Mouse (Mus musculus) stomach, postnatal 0 days (tissue): ENCODE data around the gene Rhbdd1. TPM values are rescaled to one million over a fixed set of nuclear protein-coding genes. Genes with fewer than 3 reads are reported as not detected.

Experiments
- ATAC-seq: fragments of 200-750 bp; cut with Nextera tagmentation; 2 replicates; pipeline ENCODE4 v1.8.0; 2017; ENCODE audit not compliant: low FRiP score, low TSS enrichment
- DNase-seq: peaks from one replicate; pipeline ENCODE4 v3.0.0-alpha.2; 2016; ENCODE audit warnings: low spot score
- H3K27ac ChIP-seq: fragments of 300-500 bp; sonication (generic); replicated peaks from 2 replicates; pipeline ENCODE4 v1.5.1; 2014; ENCODE audit warnings: mild to moderate bottlenecking, control low read depth
- H3K27me3 ChIP-seq: fragments of 300-500 bp; sonication (generic); 2 replicates; pipeline ENCODE4 v1.6.1; 2014; ENCODE audit warnings: low read length; ENCODE audit not compliant: control insufficient read depth, insufficient read depth
- H3K36me3 ChIP-seq: fragments of 300-500 bp; sonication (generic); 2 replicates; pipeline ENCODE4 v1.6.1; 2014; ENCODE audit warnings: low read length, mixed read lengths; ENCODE audit not compliant: control insufficient read depth, insufficient read depth
- H3K4me1 ChIP-seq: fragments of 300-500 bp; sonication (generic); replicated peaks from 2 replicates; pipeline ENCODE4 v1.6.1; 2014; ENCODE audit warnings: antibody characterized with exemption; ENCODE audit not compliant: control insufficient read depth, insufficient read depth
- H3K4me2 ChIP-seq: fragments of 300-500 bp; sonication (generic); replicated peaks from 2 replicates; pipeline ENCODE4 v1.6.1; 2014; ENCODE audit warnings: low read depth, mild to moderate bottlenecking, control low read depth, moderate library complexity
- H3K4me3 ChIP-seq: fragments of 300-500 bp; sonication (generic); 2 replicates; pipeline ENCODE4 v1.5.1; 2014; ENCODE audit warnings: low read depth, low read length, control low read depth
- H3K9ac ChIP-seq: fragments of 300-500 bp; sonication (generic); 2 replicates; pipeline ENCODE4 v1.6.1; 2014; ENCODE audit warnings: mild to moderate bottlenecking, low read length, control low read depth, mixed read lengths
- H3K9me3 ChIP-seq: fragments of 300-500 bp; sonication (generic); 2 replicates; pipeline ENCODE4 v1.6.1; 2016; ENCODE audit warnings: low read length; ENCODE audit not compliant: control insufficient read depth
- CTCF ChIP-seq: IDR thresholded peaks from 2 replicates; pipeline ENCODE4 v1.5.1; 2016; ENCODE audit warnings: antibody characterized with exemption, low read depth, mild to moderate bottlenecking, moderate library complexity
- EP300 ChIP-seq: optimal IDR thresholded peaks from 2 replicates; pipeline ENCODE3; 2016; ENCODE audit warnings: antibody characterized with exemption
- WGBS: fragments of 180-500 bp; shearing (Covaris S2); extraction: QIAGEN DNeasy Blood & Tissue Kit; methylation state at CpG from one replicate; pipeline ENCODE4 v1.1.7; 2014; 5-methylcytosine and 5-hydroxymethylcytosine counted together
- polyA plus RNA-seq: library from polyadenylated mRNA; unstranded; fragments of >200 nt; fragmentation: Nextera tagmentation; extraction: Ambion mirVana; gene quantifications from 2 replicates; pipeline ENCODE4 v1.2.1, GENCODE M21; 2015

Rhbdd1 gene
- polyA plus RNA-seq, 1 experiment from 2014 or later = 7.5 TPM

DNA sequence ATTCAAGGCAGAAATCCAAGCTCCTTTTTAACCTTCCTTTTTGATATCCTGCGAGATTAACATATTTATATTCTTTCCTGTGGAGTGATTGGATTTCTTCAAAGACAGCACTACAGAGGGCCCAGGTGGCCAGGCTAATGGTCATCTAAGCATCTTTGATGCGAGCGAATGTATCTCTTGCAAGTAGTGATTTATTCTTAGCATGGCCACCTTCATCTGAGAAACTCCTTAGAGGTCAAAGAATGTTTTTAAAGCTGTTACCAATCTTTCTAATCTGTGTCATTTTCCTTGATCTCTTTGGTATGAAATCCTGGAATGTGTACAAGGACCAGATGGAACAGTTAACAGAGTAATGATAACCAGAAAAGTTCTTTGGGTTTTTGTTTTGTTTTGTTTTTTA, 59.2 kb downstream of the Rhbdd1 start:
- H3K4me3 ChIP-seq = no peak overlapping the region
- DNase-seq = no peak
- no peak for ATAC-seq
- TF ChIP-seq CTCF (no peak), EP300 (no peak)
- WGBS = 52% methylated on average over 3 of the region's 3 CpGs
- H3K27ac ChIP-seq = no peak overlapping the region
- no peak overlapping the region for H3K9ac ChIP-seq
- no peak overlapping the region for H3K4me2 ChIP-seq
- H3K9me3 ChIP-seq = no peaks in the 10 kb centered on the region
- H3K4me1 ChIP-seq = no peaks in the 10 kb centered on the region
- no peaks in the 10 kb centered on the region for H3K27me3 ChIP-seq
- no peaks in the 10 kb centered on the region; the same call in 1 of the 2 replicates for H3K36me3 ChIP-seq

DNA sequence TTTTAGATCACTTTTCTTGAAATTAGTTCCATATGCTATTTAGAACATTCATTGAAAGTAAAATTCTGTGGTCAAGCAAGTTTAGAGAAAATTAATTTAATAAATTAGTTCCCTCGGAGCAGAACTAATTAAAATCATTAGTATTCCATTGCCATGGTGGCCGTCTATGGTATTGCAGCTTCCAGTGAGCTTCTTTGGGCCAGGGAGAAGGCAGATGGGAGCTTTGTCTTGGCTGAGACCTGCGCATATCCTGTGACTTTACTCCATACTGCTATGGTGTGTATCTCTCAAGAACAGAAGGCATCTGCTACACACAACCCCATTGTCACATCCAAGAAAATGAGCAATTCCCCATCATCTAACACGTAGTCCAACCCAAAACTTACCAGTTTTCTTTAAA, 65.7 kb downstream of the Rhbdd1 start:
- WGBS = 78% methylated on average over 4 of the region's 4 CpGs

DNA sequence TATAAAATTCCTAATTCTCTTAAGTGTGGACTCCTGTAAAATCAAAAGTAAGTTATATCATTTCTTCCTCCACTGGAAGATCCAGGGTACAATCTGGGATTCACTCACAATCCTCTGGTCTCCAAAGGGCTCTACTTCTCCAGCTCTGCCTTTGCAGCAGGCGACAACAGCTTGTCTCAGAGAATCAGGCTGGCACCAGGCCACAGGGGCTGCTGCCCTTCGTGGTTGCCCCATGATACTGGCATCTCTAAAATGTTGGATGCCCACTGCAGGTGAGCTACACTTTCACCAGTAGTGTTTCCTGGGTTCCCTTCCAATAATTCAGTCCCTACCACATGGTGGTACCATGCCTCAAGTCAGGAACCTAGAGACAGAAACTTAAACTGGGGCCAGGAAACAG, 67.9 kb downstream of the Rhbdd1 start:
- Histone ChIP-seq H3K36me3 (no peaks in the 10 kb centered on the region), H3K27ac (no peak overlapping the region), H3K9me3 (no peaks in the 10 kb centered on the region), H3K4me2 (no peak overlapping the region), H3K27me3 (no peaks in the 10 kb centered on the region), H3K9ac (no peak overlapping the region), H3K4me1 (peaks cover 3% of the 10 kb centered on the region; the same call in 1 of the 2 replicates), H3K4me3 (no peak overlapping the region)
- ATAC-seq (no peak), DNase-seq (no peak)
- WGBS = 87% methylated on average over 2 of the region's 2 CpGs
- TF ChIP-seq CTCF (no peak), EP300 (no peak)

More for the DNA sequence above, 65.7 kb downstream of the Rhbdd1 start:
- H3K4me3 ChIP-seq = no peak overlapping the region
- H3K36me3 ChIP-seq = no peaks in the 10 kb centered on the region; the same call in 1 of the 2 replicates
- H3K4me1 ChIP-seq = peaks cover 3% of the 10 kb centered on the region; the same call in 1 of the 2 replicates
- no peak overlapping the region for H3K27ac ChIP-seq
- H3K4me2 ChIP-seq = no peak overlapping the region
- DNase-seq (no peak), ATAC-seq (no peak)
- H3K9ac ChIP-seq = no peak overlapping the region
- TF ChIP-seq CTCF = peak; percentile 45
- TF ChIP-seq EP300 = no peak
- H3K27me3 ChIP-seq = no peaks in the 10 kb centered on the region
- H3K9me3 ChIP-seq = no peaks in the 10 kb centered on the region

DNA sequence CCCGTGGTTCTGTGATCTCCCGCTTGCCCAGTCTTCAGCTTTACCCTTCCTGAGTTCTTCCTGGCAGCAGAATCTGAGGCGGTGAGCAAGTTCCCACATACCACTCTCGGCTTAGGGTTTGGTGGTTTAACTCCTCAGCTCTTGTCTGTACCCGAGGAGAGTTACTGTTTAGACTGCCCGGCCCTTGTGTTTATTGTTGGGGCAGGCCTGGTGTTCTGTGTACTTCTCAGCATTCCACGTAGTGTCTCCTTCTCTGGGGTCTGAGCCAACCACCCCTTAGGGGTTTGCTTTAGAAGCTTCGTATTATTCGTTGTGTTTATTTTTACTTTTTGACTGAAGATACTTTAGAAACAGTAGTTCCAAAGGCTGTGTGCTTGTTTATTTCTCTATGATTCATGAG, 68.8 kb downstream of the Rhbdd1 start:
- Histone ChIP-seq H3K4me2 (no peak overlapping the region), H3K4me1 (peaks cover 3% of the 10 kb centered on the region; the same call in 1 of the 2 replicates), H3K27ac (peak overlapping the region; percentile 59), H3K9me3 (no peaks in the 10 kb centered on the region), H3K4me3 (no peak overlapping the region), H3K9ac (no peak overlapping the region), H3K27me3 (no peaks in the 10 kb centered on the region), H3K36me3 (no peaks in the 10 kb centered on the region)
- WGBS = 21% methylated on average over 9 of the region's 9 CpGs
- TF ChIP-seq EP300 (no peak), CTCF (no peak)
- ATAC-seq = no peak
- DNase-seq = no peak

DNA sequence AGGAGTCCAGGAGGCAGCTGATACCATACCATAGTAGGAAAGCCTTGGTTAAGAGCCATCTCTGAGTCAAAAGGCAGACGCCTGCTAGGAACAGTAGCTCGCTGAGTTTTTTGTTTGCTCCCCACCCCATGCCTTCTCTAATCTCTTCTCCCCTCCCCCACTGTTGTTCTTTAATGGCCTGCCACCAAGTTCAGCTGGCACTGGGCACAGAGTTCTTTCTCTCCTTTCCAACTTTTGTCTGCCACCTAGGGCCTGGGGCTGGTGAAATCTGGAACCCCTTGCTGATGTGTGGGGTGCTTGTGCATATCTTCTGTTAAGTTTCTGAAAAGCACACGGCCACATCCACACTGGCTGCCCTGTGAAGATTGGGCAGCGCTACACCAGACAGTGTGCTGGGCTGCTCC, 69.6 kb downstream of the Rhbdd1 start:
- Histone ChIP-seq H3K27ac (peak overlapping the region; percentile 58), H3K9ac (no peak overlapping the region), H3K4me1 (peaks cover 3% of the 10 kb centered on the region; the same call in 1 of the 2 replicates), H3K27me3 (no peaks in the 10 kb centered on the region), H3K4me3 (no peak overlapping the region), H3K4me2 (0 out of 2 replicates have a peak overlapping the region, but pooled peaks have one; percentile 5), H3K9me3 (no peaks in the 10 kb centered on the region), H3K36me3 (no peaks in the 10 kb centered on the region)
- TF ChIP-seq EP300 = no peak
- no peak for TF ChIP-seq CTCF
- ATAC-seq (no peak), DNase-seq (peak; percentile 18)
- WGBS = 37% methylated on average over 4 of the region's 4 CpGs

DNA sequence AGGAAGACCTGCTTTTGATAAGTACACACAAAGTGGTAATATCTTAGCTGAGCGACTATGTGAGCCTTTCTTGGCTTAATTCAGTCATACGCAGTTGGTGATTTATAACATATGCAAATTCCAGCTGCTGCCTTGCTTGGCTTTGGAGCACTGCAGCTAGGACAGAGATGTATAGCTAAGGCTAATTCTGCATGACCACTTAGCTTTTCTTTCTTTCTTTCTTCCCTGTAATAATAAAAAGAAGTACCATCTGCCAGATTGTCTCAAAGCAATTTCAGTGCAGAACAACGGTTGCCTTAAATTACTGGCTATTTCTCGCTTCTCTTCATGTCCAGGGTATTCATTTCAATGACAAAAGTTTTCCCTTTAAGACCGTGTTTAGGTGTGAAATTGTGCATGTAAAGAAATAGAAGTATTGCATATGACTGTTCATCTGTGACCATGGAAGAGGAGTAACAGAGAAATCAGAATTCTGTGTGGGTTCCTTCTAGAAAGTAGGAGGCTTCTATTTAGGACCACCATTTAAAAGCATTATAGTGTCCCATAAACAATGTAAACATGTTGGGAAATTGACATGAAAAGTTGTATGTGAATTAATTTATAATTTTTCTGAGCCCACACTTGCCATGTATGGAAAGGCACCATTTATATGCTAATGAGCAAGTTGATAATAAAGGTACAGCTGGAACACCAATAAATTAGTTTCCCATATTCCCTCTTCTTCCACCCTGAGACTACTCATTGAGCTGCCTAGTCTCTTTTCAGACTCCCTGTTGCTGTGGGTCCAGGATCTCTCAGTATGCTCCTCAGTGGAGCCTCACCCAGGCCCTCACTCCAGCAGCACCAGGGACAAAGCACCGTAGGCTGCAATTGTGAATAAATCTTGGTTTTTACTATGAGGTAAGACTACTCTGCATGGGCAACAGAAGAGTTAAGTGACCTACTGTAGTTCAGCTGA, 70.8 kb downstream of the Rhbdd1 start:
- Histone ChIP-seq H3K36me3 (no peaks in the 10 kb centered on the region), H3K9ac (no peak overlapping the region), H3K27ac (no peak overlapping the region), H3K9me3 (no peaks in the 10 kb centered on the region), H3K4me3 (no peak overlapping the region), H3K4me1 (peaks cover 3% of the 10 kb centered on the region; the same call in 1 of the 2 replicates), H3K4me2 (no peak overlapping the region), H3K27me3 (no peaks in the 10 kb centered on the region)
- DNase-seq = no peak
- TF ChIP-seq EP300 = no peak
- no peak for TF ChIP-seq CTCF
- WGBS = 52% methylated on average over 6 of the region's 6 CpGs
- ATAC-seq = no peak
